Mouse (Mus musculus) central nervous system, embryonic 18 days (tissue): Measurements from ENCODE around the gene Ube2r2. TPM values are rescaled to one million over a fixed set of nuclear protein-coding genes. Genes with fewer than 3 reads are reported as not detected.

ENCODE experiments used
- polyA plus RNA-seq: library from polyadenylated mRNA; depleted of rRNA; stranded (reverse); fragments of >200 nt; gene quantifications from 2 replicates; pipeline ENCODE4 v1.2.3, GENCODE M21; 2012; rRNA removed

The Ube2r2 gene
- polyA plus RNA-seq: 150 and 160 TPM in 2 replicates

DNA sequence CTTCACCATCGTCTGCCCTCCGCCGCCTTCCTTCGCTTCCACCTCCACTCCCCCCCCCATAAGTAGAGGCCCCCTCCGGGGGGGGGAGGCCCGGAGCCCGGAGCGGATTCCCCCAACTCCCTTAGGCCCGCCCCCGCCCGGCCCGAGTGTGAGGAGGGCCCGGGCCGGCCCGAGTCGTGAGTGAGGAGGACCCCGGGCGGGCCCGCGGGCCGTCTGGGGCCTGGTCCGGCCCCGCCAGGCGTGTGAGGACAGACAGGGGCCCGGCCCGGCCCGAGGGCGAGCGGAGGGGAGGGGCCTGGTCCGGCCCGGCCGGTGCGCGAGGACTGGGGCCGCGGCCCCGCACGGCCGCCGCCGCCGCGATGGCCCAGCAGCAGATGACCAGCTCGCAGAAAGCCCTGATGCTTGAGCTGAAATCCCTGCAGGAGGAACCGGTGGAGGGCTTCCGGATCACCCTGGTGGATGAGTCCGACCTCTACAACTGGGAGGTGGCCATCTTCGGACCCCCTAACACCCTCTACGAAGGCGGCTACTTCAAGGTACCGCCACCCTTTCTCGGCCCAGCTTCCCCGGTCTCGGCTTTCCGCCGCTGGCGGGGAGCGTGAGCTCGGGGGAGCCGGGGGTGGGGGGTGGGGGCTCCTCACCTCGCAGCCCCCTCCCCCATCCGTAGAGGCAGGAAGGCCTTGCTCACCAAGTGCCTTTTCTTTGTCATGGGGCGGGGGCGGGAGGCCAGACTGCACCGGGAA lies at the start of gene Ube2r2:
Gene Ube2r2 (plus strand): TSS at position 33 of the 743 bp plus-strand sequence.

DNA sequence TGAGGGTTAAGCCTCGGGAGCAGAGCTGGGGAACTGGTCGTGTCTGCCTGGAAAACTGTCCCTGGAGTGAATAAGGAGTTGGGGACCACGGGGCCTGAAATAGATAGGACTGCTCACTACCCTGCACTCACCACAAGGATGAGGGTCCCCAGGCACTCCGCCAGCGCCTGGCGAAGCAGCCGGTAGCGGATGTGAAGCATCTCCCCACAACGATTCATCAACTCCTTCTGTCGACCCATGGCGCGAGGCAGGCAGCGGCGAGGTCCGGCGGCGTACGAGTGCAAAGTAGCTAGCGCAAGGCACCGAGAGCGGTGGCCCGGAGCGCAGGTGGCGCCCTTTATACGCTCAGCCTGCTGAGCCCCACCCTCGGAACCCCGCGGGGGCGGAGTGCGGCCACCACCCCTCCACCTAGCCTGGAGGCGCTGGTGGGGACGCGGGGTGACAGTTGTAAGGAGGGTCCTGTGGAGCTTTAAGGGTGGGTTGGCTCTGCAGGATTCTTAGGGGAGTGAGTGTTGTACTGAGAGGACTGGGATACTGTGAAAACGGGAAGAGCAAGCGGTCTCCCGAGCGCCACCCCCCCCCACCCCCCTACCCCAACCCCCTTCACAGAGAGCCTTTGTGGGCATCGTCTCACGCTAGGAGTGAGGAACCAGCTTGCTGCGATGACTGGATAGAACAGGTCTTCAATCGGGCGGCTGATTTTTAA lies 37.5 kb upstream of the Ube2r2 start, which contains the start of gene Aqp3:
Gene Aqp3 (minus strand): TSS at position 313 of the 706 bp plus-strand sequence.

DNA sequence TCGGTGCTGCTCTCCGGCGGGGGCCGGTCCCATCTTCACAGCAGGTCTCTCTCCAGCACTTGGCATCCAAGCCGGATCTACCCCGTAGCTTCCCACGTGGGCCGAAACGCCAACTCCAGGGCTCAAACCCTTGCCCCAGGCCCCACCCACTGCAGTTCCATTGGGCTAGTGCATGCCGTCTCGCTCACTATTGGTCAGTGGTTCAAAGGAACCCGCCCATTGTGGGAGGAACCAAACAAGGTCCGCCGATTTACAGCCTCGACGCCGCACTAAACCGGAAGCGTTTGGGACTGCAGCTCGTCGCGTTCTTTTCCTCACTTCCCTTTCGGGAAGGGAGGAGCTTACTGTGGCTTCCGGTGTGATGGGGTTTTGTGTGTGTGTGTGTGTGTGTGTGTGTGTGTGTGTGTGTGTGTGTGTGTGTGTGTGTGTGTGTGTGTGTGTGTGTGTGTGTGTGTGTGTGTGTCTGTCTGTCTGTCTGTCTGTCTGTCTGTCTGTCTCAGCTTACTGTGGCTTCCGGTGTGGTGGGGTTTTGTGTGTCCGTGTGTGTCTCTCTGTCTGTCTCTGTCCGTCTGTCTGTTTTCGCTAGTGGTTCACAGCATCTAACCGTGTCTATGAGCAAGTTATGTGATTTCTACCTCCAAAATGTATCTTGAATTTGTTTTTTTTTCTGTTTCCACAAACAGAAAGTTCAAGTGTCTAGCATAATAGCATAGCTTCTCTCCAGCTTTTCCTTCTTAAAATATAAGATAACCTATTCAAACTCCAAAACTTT lies 11.2 kb upstream of the Ube2r2 start, which contains the start of gene Nol6:
Gene Nol6 (minus strand): TSS at position 276 of the 772 bp plus-strand sequence.

Other genes starting within 250 kb of the Ube2r2 start
- gene Spink4, start 215.7 kb upstream of the Ube2r2 start, polyA plus RNA-seq: 0.21 TPM in 1 of 2 replicates, not detected in the other
- gene Bag1, start 187.4 kb upstream of the Ube2r2 start, polyA plus RNA-seq: 130 TPM in 2 replicates
- gene Chmp5, start 187.3 kb upstream of the Ube2r2 start, polyA plus RNA-seq: 115 and 126 TPM in 2 replicates
- 119 and 120 TPM in 2 replicates for gene Nfx1, start 164.8 kb upstream of the Ube2r2 start, polyA plus RNA-seq
- 0.12 TPM in 1 of 2 replicates, not detected in the other for gene Aqp7, start 87.6 kb upstream of the Ube2r2 start, polyA plus RNA-seq
- 0.47 and 1.5 TPM in 2 replicates for gene Aqp3, start 37.6 kb upstream of the Ube2r2 start, polyA plus RNA-seq
- gene Nol6, start 11.3 kb upstream of the Ube2r2 start, polyA plus RNA-seq: 50.3 and 55.3 TPM in 2 replicates
- gene Ubap2, start 139.4 kb downstream of the Ube2r2 start, polyA plus RNA-seq: 32.4 and 39.1 TPM in 2 replicates
- 48.0 and 48.1 TPM in 2 replicates for gene Dcaf12, start 179.1 kb downstream of the Ube2r2 start, polyA plus RNA-seq
- gene Ubap1, start 213.3 kb downstream of the Ube2r2 start, polyA plus RNA-seq: 43.7 and 48.9 TPM in 2 replicates